Mouse (Mus musculus) embryonic facial prominence, embryonic 13.5 days (tissue): ENCODE data around the gene Fth1. TPM values are rescaled to one million over a fixed set of nuclear protein-coding genes. Genes with fewer than 3 reads are reported as not detected.

Experiments
- ATAC-seq: fragments of 200-750 bp; cut with Nextera tagmentation; 2 replicates; pipeline ENCODE4 v1.8.0; 2017; ENCODE audit warnings: low read depth; ENCODE audit not compliant: insufficient number of reproducible peaks, insufficient read depth, low FRiP score, low TSS enrichment
- H3K27ac ChIP-seq: fragments of 300-500 bp; sonication (generic); 2 replicates; pipeline ENCODE4 v1.5.1; 2015; ENCODE audit warnings: moderate library complexity, mild to moderate bottlenecking, inconsistent platforms
- H3K27me3 ChIP-seq: fragments of 300-500 bp; sonication (generic); 2 replicates; pipeline ENCODE4 v1.6.1; 2015; ENCODE audit warnings: mild to moderate bottlenecking, inconsistent platforms
- H3K36me3 ChIP-seq: fragments of 300-500 bp; sonication (generic); 2 replicates; pipeline ENCODE4 v1.6.1; 2015; ENCODE audit warnings: mild to moderate bottlenecking, inconsistent platforms
- H3K4me1 ChIP-seq: fragments of 300-500 bp; sonication (generic); 2 replicates; pipeline ENCODE4 v1.6.1; 2015; ENCODE audit warnings: inconsistent platforms
- H3K4me2 ChIP-seq: fragments of 300-500 bp; sonication (generic); 2 replicates; pipeline ENCODE4 v1.6.1; 2015; ENCODE audit warnings: moderate library complexity, mild to moderate bottlenecking, inconsistent platforms
- H3K4me3 ChIP-seq: fragments of 300-500 bp; sonication (generic); 2 replicates; pipeline ENCODE4 v1.5.1; 2015; ENCODE audit warnings: mild to moderate bottlenecking, inconsistent platforms
- H3K9ac ChIP-seq: fragments of 300-500 bp; sonication (generic); 2 replicates; pipeline ENCODE4 v1.6.1; 2015; ENCODE audit warnings: mild to moderate bottlenecking, inconsistent platforms
- H3K9me3 ChIP-seq: fragments of 300-500 bp; sonication (generic); 2 replicates; pipeline ENCODE4 v1.6.1; 2016; ENCODE audit warnings: inconsistent platforms
- WGBS: fragments of 180-500 bp; shearing (Covaris S2); methylation state at CpG from one replicate; pipeline ENCODE4 v1.1.7; 2015; ENCODE audit warnings: mixed read lengths; 5-methylcytosine and 5-hydroxymethylcytosine counted together
- polyA plus RNA-seq: library from polyadenylated mRNA; unstranded; fragments of >200 nt; fragmentation: Nextera tagmentation; extraction: Ambion mirVana; gene quantifications from 2 replicates; pipeline ENCODE4 v1.2.1, GENCODE M21; 2015

Fth1 gene
- polyA plus RNA-seq, 1 experiment from 2014 or later: 1,553 TPM

GRCm38 (mm10) chr19:9945800-9946564, 34.4 kb upstream of the Fth1 start:
- no peak for ATAC-seq

GRCm38 (mm10) chr19:9946986-9947385, 33.4 kb upstream of the Fth1 start:
- H3K4me2 ChIP-seq: no peak overlapping the region
- no peaks in the 10 kb centered on the region for H3K36me3 ChIP-seq
- H3K27ac ChIP-seq: no peak overlapping the region
- no peak overlapping the region for H3K4me3 ChIP-seq
- H3K27me3 ChIP-seq: no peaks in the 10 kb centered on the region
- ATAC-seq: no peak
- H3K9ac ChIP-seq: no peak overlapping the region
- H3K4me1 ChIP-seq: peaks cover 21% of the 10 kb centered on the region
- WGBS: 74% methylated on average over 3 of the region's 3 CpGs
- H3K9me3 ChIP-seq: peaks cover 7% of the 10 kb centered on the region; the same call in 1 of the 2 replicates

More at GRCm38 (mm10) chr19:9945800-9946564, 34.4 kb upstream of the Fth1 start:
- Histone ChIP-seq H3K36me3 (no peaks in the 10 kb centered on the region), H3K4me3 (no peak overlapping the region), H3K27me3 (no peaks in the 10 kb centered on the region), H3K27ac (no peak overlapping the region), H3K9ac (no peak overlapping the region), H3K4me2 (no peak overlapping the region), H3K4me1 (peaks cover 21% of the 10 kb centered on the region), H3K9me3 (peaks cover 7% of the 10 kb centered on the region; the same call in 1 of the 2 replicates)
- WGBS: 89% methylated on average over 8 of the region's 8 CpGs

- H3K9ac ChIP-seq: no peak overlapping the region
- H3K27me3 ChIP-seq: no peaks in the 10 kb centered on the region
- no peak for ATAC-seq
- no peak overlapping the region for H3K27ac ChIP-seq
- 75% methylated on average over 3 of the region's 3 CpGs for WGBS
- no peak overlapping the region for H3K4me3 ChIP-seq
- H3K4me1 ChIP-seq: peaks cover 25% of the 10 kb centered on the region
- H3K9me3 ChIP-seq: peaks cover 7% of the 10 kb centered on the region; the same call in 1 of the 2 replicates
- no peaks in the 10 kb centered on the region for H3K36me3 ChIP-seq
- H3K4me2 ChIP-seq: no peak overlapping the region
Measured at GRCm38 (mm10) chr19:9952390-9952789, 28.0 kb upstream of the Fth1 start.

- no peak for ATAC-seq
- Histone ChIP-seq H3K36me3 (no peaks in the 10 kb centered on the region), H3K9me3 (peaks cover 7% of the 10 kb centered on the region; the same call in 1 of the 2 replicates), H3K4me1 (peaks cover 25% of the 10 kb centered on the region), H3K4me2 (no peak overlapping the region), H3K9ac (no peak overlapping the region), H3K27me3 (no peaks in the 10 kb centered on the region), H3K4me3 (no peak overlapping the region), H3K27ac (no peak overlapping the region)
- WGBS: 81% methylated on average over 3 of the region's 3 CpGs
Measured at GRCm38 (mm10) chr19:9952912-9953311, 27.5 kb upstream of the Fth1 start.

- H3K9me3 ChIP-seq: peaks cover 7% of the 10 kb centered on the region; the same call in 1 of the 2 replicates
- peak overlapping the region; percentile 95 for H3K27ac ChIP-seq
- H3K4me3 ChIP-seq: peak overlapping the region; percentile 6; the same call in 1 of the 2 replicates
- ATAC-seq: peak; percentile 88
- H3K36me3 ChIP-seq: no peaks in the 10 kb centered on the region
- H3K9ac ChIP-seq: peak overlapping the region; percentile 68
- WGBS: 24% methylated on average over 7 of the region's 7 CpGs
- H3K4me1 ChIP-seq: peaks cover 25% of the 10 kb centered on the region
- no peaks in the 10 kb centered on the region for H3K27me3 ChIP-seq
- H3K4me2 ChIP-seq: peak overlapping the region; percentile 44
Measured at GRCm38 (mm10) chr19:9954055-9954810, 26.2 kb upstream of the Fth1 start.

- peak overlapping the region; percentile 95 for H3K27ac ChIP-seq
- peak overlapping the region; percentile 6; the same call in 1 of the 2 replicates for H3K4me3 ChIP-seq
- peak overlapping the region; percentile 68 for H3K9ac ChIP-seq
- 32% methylated on average over 5 of the region's 5 CpGs for WGBS
- peak overlapping the region; percentile 44 for H3K4me2 ChIP-seq
- H3K4me1 ChIP-seq: peaks cover 25% of the 10 kb centered on the region
- H3K27me3 ChIP-seq: no peaks in the 10 kb centered on the region
- no peak for ATAC-seq
- 0 out of 2 replicates have a peak, but pooled peaks cover 3% of the 10 kb centered on the region for H3K9me3 ChIP-seq
- H3K36me3 ChIP-seq: no peaks in the 10 kb centered on the region
Measured at GRCm38 (mm10) chr19:9954811-9955202, 25.6 kb upstream of the Fth1 start.

- Histone ChIP-seq H3K4me3 (no peak overlapping the region), H3K36me3 (no peaks in the 10 kb centered on the region), H3K4me2 (no peak overlapping the region), H3K4me1 (peaks cover 25% of the 10 kb centered on the region), H3K27me3 (no peaks in the 10 kb centered on the region), H3K9me3 (no peaks in the 10 kb centered on the region), H3K27ac (peak overlapping the region; percentile 95; the same call in 1 of the 2 replicates), H3K9ac (no peak overlapping the region)
- no peak for ATAC-seq
- 75% methylated on average over 1 of the region's 1 CpGs for WGBS
Measured at GRCm38 (mm10) chr19:9955438-9955837, 25.0 kb upstream of the Fth1 start.

- H3K36me3 ChIP-seq: no peaks in the 10 kb centered on the region
- no peak overlapping the region for H3K27ac ChIP-seq
- H3K4me3 ChIP-seq: no peak overlapping the region
- peaks cover 25% of the 10 kb centered on the region for H3K4me1 ChIP-seq
- no peak for ATAC-seq
- H3K4me2 ChIP-seq: no peak overlapping the region
- H3K9me3 ChIP-seq: no peaks in the 10 kb centered on the region
- H3K27me3 ChIP-seq: no peaks in the 10 kb centered on the region
- H3K9ac ChIP-seq: no peak overlapping the region
- 87% methylated on average over 4 of the region's 4 CpGs for WGBS
Measured at GRCm38 (mm10) chr19:9956624-9957388, 23.6 kb upstream of the Fth1 start.

- H3K27me3 ChIP-seq: no peaks in the 10 kb centered on the region
- no peak overlapping the region for H3K4me3 ChIP-seq
- no peak overlapping the region for H3K9ac ChIP-seq
- H3K9me3 ChIP-seq: no peaks in the 10 kb centered on the region
- H3K27ac ChIP-seq: no peak overlapping the region
- no peaks in the 10 kb centered on the region for H3K36me3 ChIP-seq
- 85% methylated on average over 5 of the region's 5 CpGs for WGBS
- H3K4me1 ChIP-seq: peaks cover 25% of the 10 kb centered on the region
- ATAC-seq: no peak
- no peak overlapping the region for H3K4me2 ChIP-seq
Measured at GRCm38 (mm10) chr19:9957965-9958364, 22.4 kb upstream of the Fth1 start.

GRCm38 (mm10) chr19:9960769-9961168, 19.6 kb upstream of the Fth1 start:
- H3K9me3 ChIP-seq: no peaks in the 10 kb centered on the region
- H3K36me3 ChIP-seq: no peaks in the 10 kb centered on the region
- H3K27me3 ChIP-seq: no peaks in the 10 kb centered on the region
- no peak overlapping the region for H3K4me3 ChIP-seq
- H3K9ac ChIP-seq: no peak overlapping the region
- H3K27ac ChIP-seq: no peak overlapping the region
- no peak for ATAC-seq
- H3K4me2 ChIP-seq: no peak overlapping the region
- WGBS: 79% methylated on average over 5 of the region's 5 CpGs
- H3K4me1 ChIP-seq: peaks cover 8% of the 10 kb centered on the region

GRCm38 (mm10) chr19:9964205-9964916, 16.0 kb upstream of the Fth1 start:
- H3K4me1 ChIP-seq: peaks cover 11% of the 10 kb centered on the region
- no peak overlapping the region for H3K4me2 ChIP-seq
- no peaks in the 10 kb centered on the region for H3K27me3 ChIP-seq
- no peak overlapping the region for H3K27ac ChIP-seq
- no peak overlapping the region for H3K4me3 ChIP-seq
- no peaks in the 10 kb centered on the region for H3K36me3 ChIP-seq
- ATAC-seq: no peak
- H3K9ac ChIP-seq: no peak overlapping the region
- 32% methylated on average over 7 of the region's 7 CpGs for WGBS
- no peaks in the 10 kb centered on the region for H3K9me3 ChIP-seq
